Mouse (Mus musculus): Measurements from ENCODE around the gene Pdcd5. TPM values are rescaled to one million over a fixed set of nuclear protein-coding genes. Genes with fewer than 3 reads are reported as not detected.
A peak's percentile ranks its signal among the peaks of the same experiment; 100 is the strongest.

Gene Pdcd5
- polyA plus RNA-seq, 1 experiment from 2014 or later, result 306 TPM

DNA sequence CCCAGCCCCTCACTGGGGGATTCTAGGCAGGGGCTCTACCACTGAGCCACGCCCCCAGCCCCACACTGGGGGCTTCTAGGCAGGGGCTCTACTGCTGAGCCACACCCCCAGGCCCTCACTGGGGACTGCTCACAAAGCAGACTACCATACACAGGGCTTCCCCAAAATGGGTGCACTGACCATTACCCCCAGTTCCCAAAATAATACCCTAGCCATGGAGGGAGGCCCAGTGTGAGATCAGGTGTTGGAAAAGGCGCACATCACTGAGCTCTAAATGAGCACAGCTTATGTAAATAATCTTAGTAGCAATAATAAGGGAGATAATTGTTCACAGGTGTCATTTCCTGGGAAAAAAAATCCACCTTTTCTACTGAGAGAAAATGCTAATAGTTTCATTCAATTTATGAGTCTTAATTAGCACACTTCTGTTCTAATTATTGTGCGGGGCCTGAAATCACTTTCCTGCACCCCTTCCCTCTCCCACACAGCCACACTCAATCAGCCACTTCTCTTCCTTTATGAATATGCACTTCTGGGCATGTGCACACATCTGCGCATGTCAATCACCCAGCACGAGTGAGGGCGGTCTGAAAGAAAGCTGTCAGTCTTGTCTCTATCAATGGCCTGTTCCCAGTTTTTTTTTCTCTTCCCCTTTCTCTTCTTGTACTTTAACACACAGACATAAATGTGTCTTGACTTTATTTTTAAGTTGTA, 36.2 kb upstream of the Pdcd5 start:
- 81% methylated on average over 6 of the region's 6 CpGs for WGBS
- Histone ChIP-seq H3K4me3 (ENCODE audit: low read depth, low read length) (no peak overlapping the region), H3K9me3 (ENCODE audit: control insufficient read depth, low read length) (no peaks in the 10 kb centered on the region), H3K4me2 (ENCODE audit: low read depth, severe bottlenecking) (no peak overlapping the region), H3K4me1 (ENCODE audit: control insufficient read depth, insufficient read depth, low read length) (0 out of 2 replicates have a peak, but pooled peaks cover 6% of the 10 kb centered on the region), H3K27ac (replicated peaks; ENCODE audit: low read depth, low read length) (no peak overlapping the region), H3K9ac (ENCODE audit: low read length) (no peak overlapping the region), H3K36me3 (ENCODE audit: control insufficient read depth, insufficient read depth, low read length) (no peaks in the 10 kb centered on the region), H3K27me3 (ENCODE audit: control insufficient read depth, insufficient read depth, low read length) (no peaks in the 10 kb centered on the region)
- no peak for DNase-seq (ENCODE audit: low spot score)
- no peak for ATAC-seq (ENCODE audit: insufficient number of reproducible peaks, low FRiP score, low TSS enrichment, low read depth)

GRCm38 (mm10) chr7:35681559-35681958, 34.2 kb upstream of the Pdcd5 start:
- H3K9me3 ChIP-seq (ENCODE audit: control insufficient read depth, low read length), result no peaks in the 10 kb centered on the region; the same call in 1 of the 2 replicates
- no peak overlapping the region for H3K27ac ChIP-seq (replicated peaks; ENCODE audit: low read depth, low read length)
- H3K9ac ChIP-seq (ENCODE audit: low read length), result no peak overlapping the region
- DNase-seq (ENCODE audit: low spot score) (no peak), ATAC-seq (ENCODE audit: insufficient number of reproducible peaks, low FRiP score, low TSS enrichment, low read depth) (no peak)
- H3K4me3 ChIP-seq (ENCODE audit: low read depth, low read length), result no peak overlapping the region
- H3K36me3 ChIP-seq (ENCODE audit: control insufficient read depth, insufficient read depth, low read length), result no peaks in the 10 kb centered on the region
- no peaks in the 10 kb centered on the region for H3K27me3 ChIP-seq (ENCODE audit: control insufficient read depth, insufficient read depth, low read length)
- H3K4me2 ChIP-seq (ENCODE audit: low read depth, severe bottlenecking), result no peak overlapping the region
- 75% methylated on average over 3 of the region's 3 CpGs for WGBS
- no peaks in the 10 kb centered on the region for H3K4me1 ChIP-seq (ENCODE audit: control insufficient read depth, insufficient read depth, low read length)

DNA sequence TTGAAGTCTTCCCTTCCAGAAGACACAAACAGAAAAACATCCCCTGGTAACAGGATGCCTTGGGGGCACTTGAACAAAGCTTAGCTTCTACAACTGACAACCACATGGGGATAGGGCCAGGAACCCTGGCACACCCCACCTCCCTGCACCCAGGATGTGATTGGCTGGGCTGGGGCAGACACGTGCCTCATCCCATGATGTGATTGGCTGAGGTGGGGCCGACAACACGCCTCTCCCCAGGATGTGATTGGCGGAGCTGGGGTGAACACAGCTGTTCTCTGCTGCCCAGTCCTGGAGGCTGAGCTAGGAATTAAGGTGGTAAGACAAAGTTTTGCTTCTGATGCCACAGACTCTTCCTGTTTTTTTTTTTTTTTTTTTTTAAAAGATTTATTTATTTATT, 31.7 kb upstream of the Pdcd5 start:
- Histone ChIP-seq H3K27me3 (ENCODE audit: control insufficient read depth, insufficient read depth, low read length) (no peaks in the 10 kb centered on the region), H3K9me3 (ENCODE audit: control insufficient read depth, low read length) (no peaks in the 10 kb centered on the region; the same call in 1 of the 2 replicates), H3K4me1 (ENCODE audit: control insufficient read depth, insufficient read depth, low read length) (no peaks in the 10 kb centered on the region), H3K27ac (replicated peaks; ENCODE audit: low read depth, low read length) (no peak overlapping the region), H3K36me3 (ENCODE audit: control insufficient read depth, insufficient read depth, low read length) (no peaks in the 10 kb centered on the region; the same call in 1 of the 2 replicates), H3K4me2 (ENCODE audit: low read depth, severe bottlenecking) (no peak overlapping the region), H3K4me3 (ENCODE audit: low read depth, low read length) (no peak overlapping the region), H3K9ac (ENCODE audit: low read length) (no peak overlapping the region)
- 71% methylated on average over 4 of the region's 4 CpGs for WGBS
- ATAC-seq (ENCODE audit: insufficient number of reproducible peaks, low FRiP score, low TSS enrichment, low read depth) (no peak), DNase-seq (ENCODE audit: low spot score) (no peak)

DNA sequence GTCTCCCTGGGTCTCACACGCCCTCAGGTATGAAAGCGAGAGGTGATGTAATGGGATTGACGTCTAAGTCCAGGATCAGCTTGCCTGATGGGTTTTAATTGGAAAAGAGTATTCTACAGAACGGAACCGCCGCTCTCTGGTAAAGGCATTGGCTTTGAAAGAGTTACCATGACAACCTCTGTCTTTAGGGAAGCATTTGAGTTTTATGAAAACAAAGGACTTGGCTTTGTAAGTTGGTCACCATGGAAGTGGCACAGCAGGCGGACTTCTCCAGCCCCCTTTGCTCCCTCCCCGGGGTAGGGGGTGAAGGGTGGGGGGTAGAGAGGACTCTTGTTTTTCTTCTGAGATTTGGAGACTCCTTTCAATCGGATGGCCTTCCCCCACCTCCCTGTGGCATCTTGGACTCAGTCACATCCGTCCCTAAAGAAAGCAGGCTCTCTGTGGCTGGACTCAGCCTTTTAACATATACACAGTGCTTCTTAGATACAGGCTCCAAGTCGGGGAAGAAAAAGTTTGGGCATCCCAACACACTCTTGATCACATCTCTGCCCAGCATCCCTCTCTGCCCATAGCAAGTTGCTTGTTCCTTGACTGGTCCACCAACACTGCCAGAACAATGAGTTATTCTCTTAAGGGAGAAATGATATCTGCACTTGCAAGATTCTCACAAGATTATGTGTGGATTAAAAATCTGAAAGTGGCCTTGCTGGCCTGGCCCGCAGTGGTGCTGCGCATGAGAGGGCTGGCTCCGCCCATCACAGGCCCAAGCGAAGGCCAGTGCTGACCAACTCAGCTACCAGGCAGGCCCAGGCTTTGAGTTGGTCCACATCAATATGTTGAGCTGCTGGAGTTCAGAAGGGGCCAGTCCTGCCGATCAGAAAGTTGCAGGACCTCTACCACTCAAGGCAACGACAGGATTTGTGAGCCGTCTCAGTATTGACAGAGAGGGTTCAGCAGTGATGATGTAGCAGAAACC, 21.0 kb upstream of the Pdcd5 start:
- no peaks in the 10 kb centered on the region for H3K27me3 ChIP-seq (ENCODE audit: control insufficient read depth, insufficient read depth, low read length)
- no peak overlapping the region for H3K4me3 ChIP-seq (ENCODE audit: low read depth, low read length)
- 69% methylated on average over 18 of the region's 18 CpGs for WGBS
- H3K4me1 ChIP-seq (ENCODE audit: control insufficient read depth, insufficient read depth, low read length), result no peaks in the 10 kb centered on the region
- no peak overlapping the region for H3K27ac ChIP-seq (replicated peaks; ENCODE audit: low read depth, low read length)
- ATAC-seq (ENCODE audit: insufficient number of reproducible peaks, low FRiP score, low TSS enrichment, low read depth) (no peak), DNase-seq (ENCODE audit: low spot score) (no peak)
- no peaks in the 10 kb centered on the region for H3K9me3 ChIP-seq (ENCODE audit: control insufficient read depth, low read length)
- no peak overlapping the region for H3K9ac ChIP-seq (ENCODE audit: low read length)
- no peaks in the 10 kb centered on the region for H3K36me3 ChIP-seq (ENCODE audit: control insufficient read depth, insufficient read depth, low read length)
- H3K4me2 ChIP-seq (ENCODE audit: low read depth, severe bottlenecking), result no peak overlapping the region

DNA sequence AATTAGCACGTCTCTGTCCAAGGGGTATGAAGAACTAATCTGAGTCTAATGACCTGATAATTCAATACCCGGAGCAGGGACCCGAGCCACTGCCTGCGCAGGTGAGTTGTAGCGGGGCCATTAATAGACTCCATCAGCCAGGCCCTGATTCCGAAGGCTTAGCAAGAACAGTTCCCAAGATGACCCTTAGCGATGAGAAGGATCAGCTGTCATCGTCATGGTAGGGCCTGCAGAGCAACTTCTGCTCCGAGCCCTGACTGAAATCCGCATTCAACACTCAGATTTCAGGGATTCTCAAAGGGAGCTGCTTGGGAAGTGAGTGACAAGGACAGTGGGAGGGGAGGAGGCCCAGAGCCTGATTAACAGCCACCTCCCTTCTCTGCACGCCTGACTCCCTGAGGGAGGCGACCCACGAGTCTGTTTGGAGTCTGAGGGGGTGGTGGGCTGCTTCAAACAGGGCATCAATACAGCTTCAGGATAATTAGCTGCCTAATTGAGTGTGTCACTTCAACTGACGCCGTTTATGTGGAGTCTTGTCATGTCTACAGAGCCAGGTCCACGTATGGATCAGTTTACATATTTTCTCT, 16.6 kb upstream of the Pdcd5 start:
- no peaks in the 10 kb centered on the region for H3K9me3 ChIP-seq (ENCODE audit: control insufficient read depth, low read length)
- H3K4me3 ChIP-seq (ENCODE audit: low read depth, low read length), result no peak overlapping the region
- 69% methylated on average over 16 of the region's 16 CpGs for WGBS
- ATAC-seq (ENCODE audit: insufficient number of reproducible peaks, low FRiP score, low TSS enrichment, low read depth) (no peak), DNase-seq (ENCODE audit: low spot score) (no peak)
- no peak overlapping the region for H3K27ac ChIP-seq (replicated peaks; ENCODE audit: low read depth, low read length)
- H3K4me1 ChIP-seq (ENCODE audit: control insufficient read depth, insufficient read depth, low read length), result no peaks in the 10 kb centered on the region
- H3K4me2 ChIP-seq (ENCODE audit: low read depth, severe bottlenecking), result no peak overlapping the region
- no peaks in the 10 kb centered on the region for H3K36me3 ChIP-seq (ENCODE audit: control insufficient read depth, insufficient read depth, low read length)
- no peak overlapping the region for H3K9ac ChIP-seq (ENCODE audit: low read length)
- H3K27me3 ChIP-seq (ENCODE audit: control insufficient read depth, insufficient read depth, low read length), result no peaks in the 10 kb centered on the region

- Histone ChIP-seq H3K4me1 (ENCODE audit: control insufficient read depth, insufficient read depth, low read length) (no peaks in the 10 kb centered on the region), H3K27ac (replicated peaks; ENCODE audit: low read depth, low read length) (no peak overlapping the region), H3K4me3 (ENCODE audit: low read depth, low read length) (no peak overlapping the region), H3K4me2 (ENCODE audit: low read depth, severe bottlenecking) (no peak overlapping the region), H3K36me3 (ENCODE audit: control insufficient read depth, insufficient read depth, low read length) (no peaks in the 10 kb centered on the region), H3K27me3 (ENCODE audit: control insufficient read depth, insufficient read depth, low read length) (no peaks in the 10 kb centered on the region), H3K9ac (ENCODE audit: low read length) (no peak overlapping the region), H3K9me3 (ENCODE audit: control insufficient read depth, low read length) (no peaks in the 10 kb centered on the region)
- WGBS, result 56% methylated on average over 3 of the region's 3 CpGs
- ATAC-seq (ENCODE audit: insufficient number of reproducible peaks, low FRiP score, low TSS enrichment, low read depth), result no peak
- DNase-seq (ENCODE audit: low spot score), result peak; percentile 60
These were observed 11.9 kb upstream of the Pdcd5 start for GRCm38 (mm10) chr7:35659173-35659572.

DNA sequence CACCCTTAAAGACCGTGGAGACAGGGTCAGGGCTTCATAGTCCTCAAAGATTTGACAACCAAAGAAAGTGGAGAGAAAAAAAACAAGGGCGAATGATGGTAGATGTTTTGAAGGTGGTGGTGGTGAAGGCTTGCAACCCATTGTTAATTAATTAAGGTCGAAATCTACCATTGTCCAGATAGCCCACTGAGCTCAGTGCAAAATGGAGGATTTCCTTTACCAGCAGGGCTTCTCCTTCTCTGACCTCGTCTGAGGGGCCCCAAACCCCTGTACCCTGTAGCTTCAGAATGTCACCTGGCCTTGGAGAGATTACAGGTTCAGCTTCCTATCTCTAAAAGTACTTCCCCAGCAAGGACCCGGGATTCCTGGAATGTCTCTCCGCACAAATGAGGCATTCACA, 10.5 kb upstream of the Pdcd5 start:
- H3K36me3 ChIP-seq (ENCODE audit: control insufficient read depth, insufficient read depth, low read length), result no peaks in the 10 kb centered on the region
- ATAC-seq (ENCODE audit: insufficient number of reproducible peaks, low FRiP score, low TSS enrichment, low read depth) (no peak), DNase-seq (ENCODE audit: low spot score) (no peak)
- no peak overlapping the region for H3K27ac ChIP-seq (replicated peaks; ENCODE audit: low read depth, low read length)
- 55% methylated on average over 6 of the region's 6 CpGs for WGBS
- H3K4me2 ChIP-seq (ENCODE audit: low read depth, severe bottlenecking), result no peak overlapping the region
- H3K9me3 ChIP-seq (ENCODE audit: control insufficient read depth, low read length), result no peaks in the 10 kb centered on the region
- H3K4me1 ChIP-seq (ENCODE audit: control insufficient read depth, insufficient read depth, low read length), result no peaks in the 10 kb centered on the region
- H3K4me3 ChIP-seq (ENCODE audit: low read depth, low read length), result no peak overlapping the region
- no peak overlapping the region for H3K9ac ChIP-seq (ENCODE audit: low read length)
- H3K27me3 ChIP-seq (ENCODE audit: control insufficient read depth, insufficient read depth, low read length), result no peaks in the 10 kb centered on the region

DNA sequence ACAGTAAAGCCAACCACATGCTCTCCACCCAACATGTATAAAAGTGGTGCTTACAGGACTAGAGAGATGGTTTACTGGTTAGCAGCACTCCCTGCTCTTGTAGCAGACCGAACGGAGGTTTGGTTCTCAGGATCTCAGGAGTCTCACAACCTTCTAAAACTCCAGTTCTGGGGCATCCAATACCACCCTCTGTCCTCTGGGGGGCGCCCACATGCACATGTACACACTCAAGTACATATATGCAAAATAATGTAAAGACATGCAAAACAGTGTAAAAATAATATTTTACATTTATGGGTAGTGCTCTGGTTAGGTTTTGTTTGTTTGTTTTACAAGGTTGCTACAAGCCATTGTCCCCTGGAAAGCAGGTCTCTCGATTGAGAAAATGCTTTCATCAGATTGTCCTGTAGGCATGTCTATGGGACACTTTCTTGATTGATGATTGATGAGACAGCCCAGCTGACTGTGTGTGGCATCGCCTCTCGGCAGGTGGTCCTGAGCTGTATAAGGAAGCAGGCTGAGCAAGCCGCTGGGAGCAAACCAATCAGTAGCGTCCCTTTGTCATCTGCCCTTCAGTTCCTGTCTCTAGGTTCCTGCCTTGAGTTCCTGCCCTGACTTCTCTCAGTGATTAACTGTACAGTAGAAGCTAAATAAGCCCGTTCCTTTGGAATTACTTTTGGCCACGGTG, 4.4 kb upstream of the Pdcd5 start:
- Histone ChIP-seq H3K27me3 (ENCODE audit: control insufficient read depth, insufficient read depth, low read length) (no peaks in the 10 kb centered on the region), H3K4me1 (ENCODE audit: control insufficient read depth, insufficient read depth, low read length) (no peaks in the 10 kb centered on the region), H3K4me2 (ENCODE audit: low read depth, severe bottlenecking) (no peak overlapping the region), H3K9ac (ENCODE audit: low read length) (no peak overlapping the region), H3K36me3 (ENCODE audit: control insufficient read depth, insufficient read depth, low read length) (no peaks in the 10 kb centered on the region), H3K4me3 (ENCODE audit: low read depth, low read length) (no peak overlapping the region), H3K9me3 (ENCODE audit: control insufficient read depth, low read length) (no peaks in the 10 kb centered on the region; the same call in 1 of the 2 replicates), H3K27ac (replicated peaks; ENCODE audit: low read depth, low read length) (no peak overlapping the region)
- ATAC-seq (ENCODE audit: insufficient number of reproducible peaks, low FRiP score, low TSS enrichment, low read depth) (no peak), DNase-seq (ENCODE audit: low spot score) (no peak)
- 83% methylated on average over 10 of the region's 10 CpGs for WGBS

Measured in limb, embryonic 11.5 days (tissue).